Mouse (Mus musculus): ENCODE measurements around the gene Tuft1. TPM values are rescaled to one million over a fixed set of nuclear protein-coding genes. Genes with fewer than 3 reads are reported as not detected.

Tuft1 gene
- polyA plus RNA-seq, 1 experiment: 13.2 TPM

GRCm38 (mm10) chr3:94621740-94622507, 36.7 kb downstream of the Tuft1 start:
- Histone ChIP-seq H3K27me3 (ENCODE audit: control insufficient read depth, insufficient read depth, low read length) (no peaks in the 10 kb centered on the region), H3K4me1 (ENCODE audit: control insufficient read depth, insufficient read depth, low read length) (no peaks in the 10 kb centered on the region), H3K4me3 (ENCODE audit: control insufficient read depth, low read depth, low read length) (no peak overlapping the region), H3K36me3 (ENCODE audit: control insufficient read depth, insufficient read depth, low read length) (no peaks in the 10 kb centered on the region; the same call in 1 of the 2 replicates), H3K27ac (ENCODE audit: control insufficient read depth, insufficient read depth, low read depth, low read length) (no peak overlapping the region)
- TF ChIP-seq POLR2A (IDR thresholded peaks at IDR 0.05; ENCODE audit: control insufficient read depth, low read depth, low read length): no peak
- no peak for TF ChIP-seq CTCF (IDR thresholded peaks at IDR 0.05; ENCODE audit: control insufficient read depth, insufficient read depth, insufficient replicate concordance, low read depth, low read length)

GRCm38 (mm10) chr3:94616717-94617116, 42.0 kb downstream of the Tuft1 start:
- TF ChIP-seq CTCF (IDR thresholded peaks at IDR 0.05; ENCODE audit: control insufficient read depth, insufficient read depth, insufficient replicate concordance, low read depth, low read length): peak; percentile 33; the same call in 1 of the 2 replicates
- no peak for TF ChIP-seq POLR2A (IDR thresholded peaks at IDR 0.05; ENCODE audit: control insufficient read depth, low read depth, low read length)
- Histone ChIP-seq H3K4me3 (ENCODE audit: control insufficient read depth, low read depth, low read length) (no peak overlapping the region), H3K4me1 (ENCODE audit: control insufficient read depth, insufficient read depth, low read length) (no peaks in the 10 kb centered on the region), H3K36me3 (ENCODE audit: control insufficient read depth, insufficient read depth, low read length) (no peaks in the 10 kb centered on the region), H3K27ac (ENCODE audit: control insufficient read depth, insufficient read depth, low read depth, low read length) (no peak overlapping the region), H3K27me3 (ENCODE audit: control insufficient read depth, insufficient read depth, low read length) (no peaks in the 10 kb centered on the region)

- no peak overlapping the region for H3K4me3 ChIP-seq (ENCODE audit: control insufficient read depth, low read depth, low read length)
- no peaks in the 10 kb centered on the region for H3K27me3 ChIP-seq (ENCODE audit: control insufficient read depth, insufficient read depth, low read length)
- no peaks in the 10 kb centered on the region for H3K36me3 ChIP-seq (ENCODE audit: control insufficient read depth, insufficient read depth, low read length)
- no peak overlapping the region for H3K27ac ChIP-seq (ENCODE audit: control insufficient read depth, insufficient read depth, low read depth, low read length)
- no peaks in the 10 kb centered on the region for H3K4me1 ChIP-seq (ENCODE audit: control insufficient read depth, insufficient read depth, low read length)
- TF ChIP-seq CTCF (IDR thresholded peaks at IDR 0.05; ENCODE audit: control insufficient read depth, insufficient read depth, insufficient replicate concordance, low read depth, low read length): no peak
- TF ChIP-seq POLR2A (IDR thresholded peaks at IDR 0.05; ENCODE audit: control insufficient read depth, low read depth, low read length): no peak
Measured at GRCm38 (mm10) chr3:94613258-94613878, 45.3 kb downstream of the Tuft1 start.

- no peak overlapping the region for H3K27ac ChIP-seq (ENCODE audit: control insufficient read depth, insufficient read depth, low read depth, low read length)
- no peaks in the 10 kb centered on the region for H3K4me1 ChIP-seq (ENCODE audit: control insufficient read depth, insufficient read depth, low read length)
- no peak for TF ChIP-seq CTCF (IDR thresholded peaks at IDR 0.05; ENCODE audit: control insufficient read depth, insufficient read depth, insufficient replicate concordance, low read depth, low read length)
- H3K36me3 ChIP-seq (ENCODE audit: control insufficient read depth, insufficient read depth, low read length): no peaks in the 10 kb centered on the region
- H3K27me3 ChIP-seq (ENCODE audit: control insufficient read depth, insufficient read depth, low read length): no peaks in the 10 kb centered on the region
- no peak overlapping the region for H3K4me3 ChIP-seq (ENCODE audit: control insufficient read depth, low read depth, low read length)
Measured at GRCm38 (mm10) chr3:94612274-94612673, 46.4 kb downstream of the Tuft1 start.

- no peaks in the 10 kb centered on the region for H3K36me3 ChIP-seq (ENCODE audit: control insufficient read depth, insufficient read depth, low read length)
- H3K4me1 ChIP-seq (ENCODE audit: control insufficient read depth, insufficient read depth, low read length): no peaks in the 10 kb centered on the region
- TF ChIP-seq POLR2A (IDR thresholded peaks at IDR 0.05; ENCODE audit: control insufficient read depth, low read depth, low read length) (no peak), CTCF (IDR thresholded peaks at IDR 0.05; ENCODE audit: control insufficient read depth, insufficient read depth, insufficient replicate concordance, low read depth, low read length) (no peak)
- H3K27me3 ChIP-seq (ENCODE audit: control insufficient read depth, insufficient read depth, low read length): no peaks in the 10 kb centered on the region
- no peak overlapping the region for H3K27ac ChIP-seq (ENCODE audit: control insufficient read depth, insufficient read depth, low read depth, low read length)
- H3K4me3 ChIP-seq (ENCODE audit: control insufficient read depth, low read depth, low read length): no peak overlapping the region
Measured at GRCm38 (mm10) chr3:94611834-94612233, 46.8 kb downstream of the Tuft1 start.

GRCm38 (mm10) chr3:94611343-94611742, 47.3 kb downstream of the Tuft1 start:
- TF ChIP-seq POLR2A (IDR thresholded peaks at IDR 0.05; ENCODE audit: control insufficient read depth, low read depth, low read length) (no peak), CTCF (IDR thresholded peaks at IDR 0.05; ENCODE audit: control insufficient read depth, insufficient read depth, insufficient replicate concordance, low read depth, low read length) (no peak)

GRCm38 (mm10) chr3:94610581-94610980, 48.1 kb downstream of the Tuft1 start:
- TF ChIP-seq CTCF (IDR thresholded peaks at IDR 0.05; ENCODE audit: control insufficient read depth, insufficient read depth, insufficient replicate concordance, low read depth, low read length): no peak
- TF ChIP-seq POLR2A (IDR thresholded peaks at IDR 0.05; ENCODE audit: control insufficient read depth, low read depth, low read length): no peak
- Histone ChIP-seq H3K27ac (ENCODE audit: control insufficient read depth, insufficient read depth, low read depth, low read length) (no peak overlapping the region), H3K27me3 (ENCODE audit: control insufficient read depth, insufficient read depth, low read length) (no peaks in the 10 kb centered on the region), H3K4me3 (ENCODE audit: control insufficient read depth, low read depth, low read length) (no peak overlapping the region), H3K36me3 (ENCODE audit: control insufficient read depth, insufficient read depth, low read length) (no peaks in the 10 kb centered on the region), H3K4me1 (ENCODE audit: control insufficient read depth, insufficient read depth, low read length) (no peaks in the 10 kb centered on the region)

More at GRCm38 (mm10) chr3:94611343-94611742, 47.3 kb downstream of the Tuft1 start:
- Histone ChIP-seq H3K27ac (ENCODE audit: control insufficient read depth, insufficient read depth, low read depth, low read length) (no peak overlapping the region), H3K27me3 (ENCODE audit: control insufficient read depth, insufficient read depth, low read length) (no peaks in the 10 kb centered on the region), H3K4me1 (ENCODE audit: control insufficient read depth, insufficient read depth, low read length) (no peaks in the 10 kb centered on the region), H3K4me3 (ENCODE audit: control insufficient read depth, low read depth, low read length) (no peak overlapping the region), H3K36me3 (ENCODE audit: control insufficient read depth, insufficient read depth, low read length) (no peaks in the 10 kb centered on the region)

All from testis, adult 2 months (tissue).